Mouse (Mus musculus): ENCODE results near the gene Pcgf1. TPM values are rescaled to one million over a fixed set of nuclear protein-coding genes. Genes with fewer than 3 reads are reported as not detected.

Gene Pcgf1
- polyA plus RNA-seq, 1 experiment = 31.0 TPM

GRCm38 (mm10) chr6:83095968-83096367 is 18.3 kb downstream of the Pcgf1 start:
- Histone ChIP-seq H3K27ac (ENCODE audit: insufficient read depth, low read depth, low read length) (no peak overlapping the region), H3K4me3 (ENCODE audit: insufficient read depth, low read length) (no peak overlapping the region), H3K4me1 (ENCODE audit: control insufficient read depth, insufficient read depth, low read length) (peaks cover 11% of the 10 kb centered on the region)
- TF ChIP-seq CTCF (IDR thresholded peaks at IDR 0.05; ENCODE audit: low read depth, low read length) (no peak), POLR2A (IDR thresholded peaks at IDR 0.05; ENCODE audit: borderline replicate concordance, low read depth, low read length) (no peak)

GRCm38 (mm10) chr6:83098411-83098810 is 20.7 kb downstream of the Pcgf1 start:
- TF ChIP-seq CTCF (IDR thresholded peaks at IDR 0.05; ENCODE audit: low read depth, low read length) (no peak), POLR2A (IDR thresholded peaks at IDR 0.05; ENCODE audit: borderline replicate concordance, low read depth, low read length) (no peak)
- Histone ChIP-seq H3K4me1 (ENCODE audit: control insufficient read depth, insufficient read depth, low read length) (peaks cover 10% of the 10 kb centered on the region), H3K27ac (ENCODE audit: insufficient read depth, low read depth, low read length) (no peak overlapping the region), H3K4me3 (ENCODE audit: insufficient read depth, low read length) (no peak overlapping the region)

- H3K4me3 ChIP-seq (ENCODE audit: insufficient read depth, low read length) = peak within 1 kb of the TSS; percentile 87
- peak within 1 kb of the TSS; percentile 76 for H3K27ac ChIP-seq (ENCODE audit: insufficient read depth, low read depth, low read length)
- no peak for TF ChIP-seq POLR2A (IDR thresholded peaks at IDR 0.05; ENCODE audit: borderline replicate concordance, low read depth, low read length)
- TF ChIP-seq CTCF (IDR thresholded peaks at IDR 0.05; ENCODE audit: low read depth, low read length) = peak; percentile 64
- H3K4me1 ChIP-seq (ENCODE audit: control insufficient read depth, insufficient read depth, low read length) = peaks cover 10% of the 10 kb centered on the region
Measured at GRCm38 (mm10) chr6:83101316-83101687, 23.6 kb downstream of the Pcgf1 start, which contains the start of the genes Ccdc142 and Gm42688. Ccdc142 (plus strand) TSS chr6:83101601. Gm42688 (plus strand) TSS chr6:83101617.

- H3K4me3 ChIP-seq (ENCODE audit: insufficient read depth, low read length) = peak overlapping the region; percentile 87
- TF ChIP-seq CTCF (IDR thresholded peaks at IDR 0.05; ENCODE audit: low read depth, low read length) (no peak), POLR2A (IDR thresholded peaks at IDR 0.05; ENCODE audit: borderline replicate concordance, low read depth, low read length) (no peak)
- H3K4me1 ChIP-seq (ENCODE audit: control insufficient read depth, insufficient read depth, low read length) = peaks cover 10% of the 10 kb centered on the region
- peak overlapping the region; percentile 76 for H3K27ac ChIP-seq (ENCODE audit: insufficient read depth, low read depth, low read length)
Measured at GRCm38 (mm10) chr6:83101688-83102556, 24.3 kb downstream of the Pcgf1 start.

- Histone ChIP-seq H3K4me1 (ENCODE audit: control insufficient read depth, insufficient read depth, low read length) (peaks cover 13% of the 10 kb centered on the region), H3K4me3 (ENCODE audit: insufficient read depth, low read length) (no peak overlapping the region), H3K27ac (ENCODE audit: insufficient read depth, low read depth, low read length) (no peak overlapping the region)
- TF ChIP-seq CTCF (IDR thresholded peaks at IDR 0.05; ENCODE audit: low read depth, low read length) = no peak
- no peak for TF ChIP-seq POLR2A (IDR thresholded peaks at IDR 0.05; ENCODE audit: borderline replicate concordance, low read depth, low read length)
Measured at GRCm38 (mm10) chr6:83103130-83103650, 25.5 kb downstream of the Pcgf1 start.

- Histone ChIP-seq H3K27ac (ENCODE audit: insufficient read depth, low read depth, low read length) (no peak overlapping the region), H3K4me3 (ENCODE audit: insufficient read depth, low read length) (no peak overlapping the region), H3K4me1 (ENCODE audit: control insufficient read depth, insufficient read depth, low read length) (peaks cover 13% of the 10 kb centered on the region)
- no peak for TF ChIP-seq CTCF (IDR thresholded peaks at IDR 0.05; ENCODE audit: low read depth, low read length)
- no peak for TF ChIP-seq POLR2A (IDR thresholded peaks at IDR 0.05; ENCODE audit: borderline replicate concordance, low read depth, low read length)
Measured at GRCm38 (mm10) chr6:83104158-83104557, 26.5 kb downstream of the Pcgf1 start.

- H3K4me1 ChIP-seq (ENCODE audit: control insufficient read depth, insufficient read depth, low read length) = peaks cover 10% of the 10 kb centered on the region
- H3K4me3 ChIP-seq (ENCODE audit: insufficient read depth, low read length) = peak overlapping the region; percentile 89
- H3K27ac ChIP-seq (ENCODE audit: insufficient read depth, low read depth, low read length) = no peak overlapping the region
- TF ChIP-seq CTCF (IDR thresholded peaks at IDR 0.05; ENCODE audit: low read depth, low read length) (peak; percentile 54; the same call in 1 of the 2 replicates), POLR2A (IDR thresholded peaks at IDR 0.05; ENCODE audit: borderline replicate concordance, low read depth, low read length) (no peak)
Measured at GRCm38 (mm10) chr6:83107566-83108400, 30.1 kb downstream of the Pcgf1 start.

- no peak for TF ChIP-seq POLR2A (IDR thresholded peaks at IDR 0.05; ENCODE audit: borderline replicate concordance, low read depth, low read length)
- TF ChIP-seq CTCF (IDR thresholded peaks at IDR 0.05; ENCODE audit: low read depth, low read length) = no peak
- Histone ChIP-seq H3K4me3 (ENCODE audit: insufficient read depth, low read length) (peak within 1 kb of the TSS; percentile 89), H3K27ac (ENCODE audit: insufficient read depth, low read depth, low read length) (peak within 1 kb of the TSS; percentile 70), H3K4me1 (ENCODE audit: control insufficient read depth, insufficient read depth, low read length) (peaks cover 7% of the 10 kb centered on the region)
Measured at GRCm38 (mm10) chr6:83108762-83109668, 31.3 kb downstream of the Pcgf1 start, which contains the start of gene Mrpl53. Mrpl53 (plus strand) TSS chr6:83109040.

Measured in bone marrow macrophage, adult 2 months (primary cell).